Mouse (Mus musculus): ENCODE measurements around the gene Mrpl35.

- TF ChIP-seq EP300 (optimal IDR thresholded peaks at IDR 0.05) = no peak
- TF ChIP-seq CTCF (IDR thresholded peaks at IDR 0.05; ENCODE audit: low read depth) = no peak
These were observed 46.3 kb downstream of the Mrpl35 start for GRCm38 (mm10) chr6:71780431-71780830.
